Mouse (Mus musculus) limb, embryonic 14.5 days (tissue): ENCODE data around the gene Dnah9. TPM values are rescaled to one million over a fixed set of nuclear protein-coding genes. Genes with fewer than 3 reads are reported as not detected.

Experiments
- ATAC-seq: fragments of 200-750 bp; cut with Nextera tagmentation; 2 replicates; pipeline ENCODE4 v1.8.0; 2017; ENCODE audit warnings: low read depth, moderate number of reproducible peaks, moderate TSS enrichment; ENCODE audit not compliant: low FRiP score
- DNase-seq: peaks from one replicate; pipeline ENCODE4 v3.0.0-alpha.2; 2015; ENCODE audit warnings: low spot score
- H3K27ac ChIP-seq: fragments of 300-500 bp; sonication (generic); replicated peaks from 2 replicates; pipeline ENCODE4 v1.5.1; 2014; ENCODE audit warnings: low read depth, mild to moderate bottlenecking, low read length, moderate library complexity, mixed read lengths
- H3K27me3 ChIP-seq: fragments of 300-500 bp; sonication (generic); 2 replicates; pipeline ENCODE4 v1.6.1; 2014; ENCODE audit warnings: low read length, mixed read lengths; ENCODE audit not compliant: control insufficient read depth, insufficient read depth
- H3K36me3 ChIP-seq: fragments of 300-500 bp; sonication (generic); 2 replicates; pipeline ENCODE4 v1.6.1; 2014; ENCODE audit warnings: mild to moderate bottlenecking, low read length, moderate library complexity, mixed read lengths; ENCODE audit not compliant: control insufficient read depth, insufficient read depth
- H3K4me1 ChIP-seq: fragments of 300-500 bp; sonication (generic); 2 replicates; pipeline ENCODE4 v1.6.1; 2014; ENCODE audit warnings: antibody characterized with exemption, low read length, mixed read lengths; ENCODE audit not compliant: control insufficient read depth, insufficient read depth
- H3K4me2 ChIP-seq: fragments of 300-500 bp; sonication (generic); replicated peaks from 2 replicates; pipeline ENCODE4 v1.6.1; 2014; ENCODE audit warnings: low read depth, mild to moderate bottlenecking, low read length, moderate library complexity; ENCODE audit not compliant: severe bottlenecking
- H3K4me3 ChIP-seq: fragments of 300-500 bp; sonication (generic); replicated peaks from 2 replicates; pipeline ENCODE4 v1.5.1; 2014; ENCODE audit warnings: low read length
- H3K9ac ChIP-seq: fragments of 300-500 bp; sonication (generic); 2 replicates; pipeline ENCODE4 v1.6.1; 2014; ENCODE audit warnings: mild to moderate bottlenecking, low read depth, low read length, moderate library complexity; ENCODE audit not compliant: severe bottlenecking
- H3K9me3 ChIP-seq: fragments of 300-500 bp; sonication (generic); 2 replicates; pipeline ENCODE4 v1.6.1; 2016; ENCODE audit warnings: low read length; ENCODE audit not compliant: control insufficient read depth
- POLR2A ChIP-seq: fragments of 200-500 bp; IDR thresholded peaks from 2 replicates; pipeline ENCODE4 v1.8.0; 2012; ENCODE audit warnings: inconsistent platforms, mild to moderate bottlenecking, moderate library complexity, borderline replicate concordance; ENCODE audit not compliant: insufficient read depth, insufficient read length; ENCODE audit errors: extremely low read depth
- WGBS: fragments of 180-500 bp; shearing (Covaris S2); extraction: QIAGEN DNeasy Blood & Tissue Kit; methylation state at CpG from one replicate; pipeline ENCODE4 v1.1.7; 2014; 5-methylcytosine and 5-hydroxymethylcytosine counted together
- polyA plus RNA-seq, 2 experiments: library from polyadenylated mRNA; depleted of rRNA in 1 of 2; stranded (reverse) in 1 of 2; unstranded in 1 of 2; fragments of >200 nt; fragmentation: Nextera tagmentation in 1 of 2; extraction: Ambion mirVana in 1 of 2; gene quantifications; 2 replicates each; pipeline versions ENCODE4 v1.2.1 to v1.2.3; 2012 to 2014

Dnah9 gene
- polyA plus RNA-seq, 2 experiments = 0.17 to 0.36 TPM

GRCm38 (mm10) chr11:65814381-65814780 is 354.0 kb downstream of the Dnah9 start:
- Histone ChIP-seq H3K27me3 (no peaks in the 10 kb centered on the region), H3K36me3 (peaks cover 28% of the 10 kb centered on the region), H3K9ac (no peak overlapping the region), H3K4me2 (no peak overlapping the region), H3K9me3 (no peaks in the 10 kb centered on the region), H3K27ac (no peak overlapping the region), H3K4me1 (peaks cover 13% of the 10 kb centered on the region), H3K4me3 (no peak overlapping the region)
- ATAC-seq = no peak
- DNase-seq = no peak
- TF ChIP-seq POLR2A = no peak
- WGBS = 89% methylated on average over 9 of the region's 9 CpGs

DNA sequence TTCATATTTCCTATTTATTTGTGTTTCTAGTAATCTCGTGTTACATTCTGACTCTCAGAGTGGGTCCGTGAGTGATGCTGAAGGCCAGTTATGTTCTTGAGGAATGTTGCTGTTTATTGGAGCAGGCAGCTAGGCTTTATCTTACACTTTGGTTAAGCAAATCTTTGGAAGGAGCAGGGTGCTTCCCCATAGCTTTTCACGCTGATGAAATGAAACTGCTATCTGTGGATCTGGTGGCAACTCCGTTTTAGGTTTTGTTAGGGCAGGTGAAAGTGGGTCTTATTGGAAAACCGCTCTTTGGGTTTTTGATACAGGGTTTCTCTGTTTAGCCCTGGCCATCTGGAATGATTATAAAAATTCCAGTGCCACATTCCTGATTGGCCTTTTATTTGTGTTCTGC is 356.3 kb downstream of the Dnah9 start:
- no peaks in the 10 kb centered on the region for H3K27me3 ChIP-seq
- no peak overlapping the region for H3K4me2 ChIP-seq
- DNase-seq (no peak), ATAC-seq (no peak)
- no peak overlapping the region for H3K4me3 ChIP-seq
- no peaks in the 10 kb centered on the region for H3K9me3 ChIP-seq
- peaks cover 13% of the 10 kb centered on the region for H3K4me1 ChIP-seq
- 25% methylated on average over 5 of the region's 5 CpGs for WGBS
- no peak overlapping the region for H3K9ac ChIP-seq
- no peak for TF ChIP-seq POLR2A
- H3K36me3 ChIP-seq = peaks cover 22% of the 10 kb centered on the region
- H3K27ac ChIP-seq = no peak overlapping the region

GRCm38 (mm10) chr11:65807601-65808000 is 360.8 kb downstream of the Dnah9 start:
- peaks cover 14% of the 10 kb centered on the region for H3K4me1 ChIP-seq
- H3K9ac ChIP-seq = peak overlapping the region; percentile 76
- H3K36me3 ChIP-seq = no peaks in the 10 kb centered on the region
- no peak overlapping the region for H3K27ac ChIP-seq
- H3K4me3 ChIP-seq = peak overlapping the region; percentile 87
- no peak for DNase-seq
- no peak for ATAC-seq
- peak overlapping the region; percentile 85 for H3K4me2 ChIP-seq
- H3K9me3 ChIP-seq = no peaks in the 10 kb centered on the region
- WGBS = 44% methylated on average over 7 of the region's 7 CpGs
- TF ChIP-seq POLR2A = no peak
- H3K27me3 ChIP-seq = no peaks in the 10 kb centered on the region

- ATAC-seq = peak; percentile 97
- Histone ChIP-seq H3K4me2 (peak within 1 kb of the TSS; percentile 85), H3K9me3 (no peaks in the 10 kb centered on the region), H3K4me3 (peak within 1 kb of the TSS; percentile 87), H3K27ac (peak within 1 kb of the TSS; percentile 67), H3K36me3 (no peaks in the 10 kb centered on the region), H3K4me1 (peaks cover 8% of the 10 kb centered on the region), H3K9ac (peak within 1 kb of the TSS; percentile 76), H3K27me3 (no peaks in the 10 kb centered on the region)
- TF ChIP-seq POLR2A = 0 out of 2 replicates have a peak, but pooled peaks have one; percentile 20
- 4% methylated on average over 58 of the region's 58 CpGs for WGBS
- DNase-seq = peak; percentile 90
These were observed 361.3 kb downstream of the Dnah9 start, which contains the start of gene Zkscan6 for GRCm38 (mm10) chr11:65806909-65807504. TSS of gene Zkscan6 (plus strand) at chr11:65807175.

GRCm38 (mm10) chr11:65806321-65806904 is 361.9 kb downstream of the Dnah9 start:
- Histone ChIP-seq H3K4me2 (peak overlapping the region; percentile 85), H3K9ac (peak overlapping the region; percentile 76), H3K36me3 (no peaks in the 10 kb centered on the region), H3K27me3 (no peaks in the 10 kb centered on the region), H3K4me1 (peaks cover 4% of the 10 kb centered on the region; the same call in 1 of the 2 replicates), H3K4me3 (peak overlapping the region; percentile 87), H3K9me3 (no peaks in the 10 kb centered on the region), H3K27ac (no peak overlapping the region)
- WGBS = 1% methylated on average over 20 of the region's 20 CpGs
- DNase-seq = no peak
- peak; percentile 21 for ATAC-seq
- no peak for TF ChIP-seq POLR2A
